Mouse (Mus musculus): ENCODE results near the gene Phlda1.

- TF ChIP-seq CTCF (IDR thresholded peaks at IDR 0.05; ENCODE audit: low read depth, low read length) (no peak), EP300 (IDR thresholded peaks at IDR 0.05; ENCODE audit: insufficient read depth, low read depth, low read length) (no peak), POLR2A (IDR thresholded peaks at IDR 0.05; ENCODE audit: insufficient read depth, low read length) (no peak)
Measured at GRCm38 (mm10) chr10:111458088-111458487, 48.0 kb upstream of the Phlda1 start.
